Mouse (Mus musculus): ENCODE data around the gene Epha3. TPM values are rescaled to one million over a fixed set of nuclear protein-coding genes. Genes with fewer than 3 reads are reported as not detected.

The Epha3 gene
- total and polyA plus RNA-seq, 3 experiments, result 0.39 to 0.48 (median 0.44) TPM

DNA sequence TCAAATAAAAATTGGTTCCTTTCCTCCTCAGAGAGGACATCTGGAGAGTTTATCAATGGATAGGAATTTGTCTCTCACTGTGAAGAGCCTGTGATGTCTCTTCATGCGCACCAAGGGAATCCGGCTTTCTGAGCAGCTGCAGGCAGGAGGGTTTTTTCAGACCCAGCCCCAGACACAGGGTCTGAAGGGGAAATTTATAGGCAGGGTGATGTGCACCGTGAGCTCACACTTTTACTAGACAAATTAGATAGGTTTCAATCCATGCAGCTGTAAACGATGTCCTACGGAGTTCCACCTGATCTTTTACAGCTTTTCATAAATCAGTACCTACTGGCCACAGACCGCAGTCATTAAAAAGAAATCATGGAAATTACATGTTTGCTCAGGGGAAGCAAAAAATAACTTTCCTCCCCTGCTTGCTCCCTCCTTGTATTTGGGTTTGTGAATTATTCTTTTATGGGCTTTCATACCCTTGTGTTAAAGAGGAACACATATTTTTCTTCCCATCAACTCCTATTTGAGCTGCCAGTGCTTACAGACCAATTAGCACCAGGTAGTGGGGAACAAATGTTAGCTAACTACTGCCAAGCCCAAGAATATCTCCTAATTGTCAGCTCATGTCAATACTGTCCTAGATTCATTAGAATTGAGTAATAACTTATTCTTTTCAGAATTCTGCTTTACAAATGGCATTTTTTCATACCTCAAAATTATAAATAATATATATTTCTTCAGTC, 307.4 kb downstream of the Epha3 start:
- DNase-seq, result no peak
- Histone ChIP-seq H3K27me3 (ENCODE audit: control insufficient read depth, insufficient read depth, low read length) (no peaks in the 10 kb centered on the region), H3K4me1 (ENCODE audit: control insufficient read depth, insufficient read depth, low read length) (no peaks in the 10 kb centered on the region), H3K4me3 (no peak overlapping the region), H3K36me3 (ENCODE audit: control insufficient read depth, insufficient read depth, low read length) (no peaks in the 10 kb centered on the region), H3K79me2 (replicated peaks; ENCODE audit: control insufficient read depth, insufficient read depth, low read length) (no peaks in the 10 kb centered on the region), H3K9ac (ENCODE audit: low read depth, low read length) (no peak overlapping the region), H3K27ac (no peak overlapping the region)
- TF ChIP-seq POLR2A (IDR thresholded peaks at IDR 0.05; ENCODE audit: insufficient read depth, low read depth, low read length), result no peak
- no peak for TF ChIP-seq EP300 (IDR thresholded peaks at IDR 0.05; ENCODE audit: insufficient read depth, low read depth, low read length)
- TF ChIP-seq CTCF (IDR thresholded peaks at IDR 0.05), result no peak
- intact Hi-C loops (cut with DNase I), result no loop called here
- WGBS, result 71% methylated on average over 6 of the region's 6 CpGs

DNA sequence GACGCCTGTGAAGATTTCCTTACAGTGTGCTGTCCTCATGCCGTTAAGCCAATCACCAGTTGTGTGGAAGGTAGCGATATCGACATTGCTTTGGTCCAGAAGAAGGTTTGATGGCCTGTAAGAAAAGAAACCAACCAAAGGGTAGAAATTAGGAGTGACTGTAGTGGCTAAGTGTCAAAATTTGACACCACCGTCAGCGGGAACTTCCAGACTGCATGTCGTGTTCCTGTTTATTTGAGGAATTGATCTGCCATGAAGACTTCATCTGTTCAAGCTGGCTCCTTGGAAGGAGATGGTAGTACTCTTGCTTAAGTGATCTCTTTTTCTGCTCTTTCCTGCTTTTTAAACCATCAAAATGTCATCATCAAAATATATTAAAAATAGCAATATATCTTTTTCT, 311.4 kb downstream of the Epha3 start:
- no peaks in the 10 kb centered on the region for H3K79me2 ChIP-seq (replicated peaks; ENCODE audit: control insufficient read depth, insufficient read depth, low read length)
- 90% methylated on average over 7 of the region's 7 CpGs for WGBS
- no peaks in the 10 kb centered on the region for H3K4me1 ChIP-seq (ENCODE audit: control insufficient read depth, insufficient read depth, low read length)
- H3K36me3 ChIP-seq (ENCODE audit: control insufficient read depth, insufficient read depth, low read length), result no peaks in the 10 kb centered on the region
- no peaks in the 10 kb centered on the region for H3K27me3 ChIP-seq (ENCODE audit: control insufficient read depth, insufficient read depth, low read length)
- no peak overlapping the region for H3K9ac ChIP-seq (ENCODE audit: low read depth, low read length)
- intact Hi-C loops (cut with DNase I), result no loop called here
- no peak overlapping the region for H3K4me3 ChIP-seq
- no peak for TF ChIP-seq CTCF (IDR thresholded peaks at IDR 0.05)
- TF ChIP-seq POLR2A (IDR thresholded peaks at IDR 0.05; ENCODE audit: insufficient read depth, low read depth, low read length), result no peak
- TF ChIP-seq EP300 (IDR thresholded peaks at IDR 0.05; ENCODE audit: insufficient read depth, low read depth, low read length), result no peak
- no peak overlapping the region for H3K27ac ChIP-seq
- no peak for DNase-seq

- Histone ChIP-seq H3K4me1 (ENCODE audit: control insufficient read depth, insufficient read depth, low read length) (no peaks in the 10 kb centered on the region), H3K36me3 (ENCODE audit: control insufficient read depth, insufficient read depth, low read length) (no peaks in the 10 kb centered on the region), H3K79me2 (replicated peaks; ENCODE audit: control insufficient read depth, insufficient read depth, low read length) (no peaks in the 10 kb centered on the region), H3K27ac (no peak overlapping the region), H3K27me3 (ENCODE audit: control insufficient read depth, insufficient read depth, low read length) (no peaks in the 10 kb centered on the region), H3K4me3 (no peak overlapping the region), H3K9ac (ENCODE audit: low read depth, low read length) (no peak overlapping the region)
- intact Hi-C loops (cut with DNase I), result no loop called here
- no peak for TF ChIP-seq POLR2A (IDR thresholded peaks at IDR 0.05; ENCODE audit: insufficient read depth, low read depth, low read length)
- no peak for TF ChIP-seq EP300 (IDR thresholded peaks at IDR 0.05; ENCODE audit: insufficient read depth, low read depth, low read length)
- TF ChIP-seq CTCF (IDR thresholded peaks at IDR 0.05), result no peak
- no peak for DNase-seq
These were observed 324.5 kb downstream of the Epha3 start for GRCm38 (mm10) chr16:63539489-63539888.

- no peak for TF ChIP-seq EP300 (IDR thresholded peaks at IDR 0.05; ENCODE audit: insufficient read depth, low read depth, low read length)
- TF ChIP-seq CTCF (IDR thresholded peaks at IDR 0.05), result no peak
- no peak for TF ChIP-seq POLR2A (IDR thresholded peaks at IDR 0.05; ENCODE audit: insufficient read depth, low read depth, low read length)
- H3K27ac ChIP-seq, result no peak overlapping the region
- no peaks in the 10 kb centered on the region for H3K4me1 ChIP-seq (ENCODE audit: control insufficient read depth, insufficient read depth, low read length)
- no peaks in the 10 kb centered on the region for H3K27me3 ChIP-seq (ENCODE audit: control insufficient read depth, insufficient read depth, low read length)
- H3K79me2 ChIP-seq (replicated peaks; ENCODE audit: control insufficient read depth, insufficient read depth, low read length), result no peaks in the 10 kb centered on the region
- no peak for DNase-seq
- H3K9ac ChIP-seq (ENCODE audit: low read depth, low read length), result no peak overlapping the region
- 28% methylated on average over 2 of the region's 2 CpGs for WGBS
- H3K36me3 ChIP-seq (ENCODE audit: control insufficient read depth, insufficient read depth, low read length), result no peaks in the 10 kb centered on the region
- intact Hi-C loops (cut with DNase I), result no loop called here
- no peak overlapping the region for H3K4me3 ChIP-seq
These were observed 335.2 kb downstream of the Epha3 start for GRCm38 (mm10) chr16:63528821-63529220.

- intact Hi-C loops (cut with DNase I), result no loop called here
- 57% methylated on average over 1 of the region's 1 CpGs for WGBS
These were observed 346.3 kb downstream of the Epha3 start for GRCm38 (mm10) chr16:63517636-63518035.

GRCm38 (mm10) chr16:63510069-63510468, 353.9 kb downstream of the Epha3 start:
- Histone ChIP-seq H3K9ac (ENCODE audit: low read depth, low read length) (no peak overlapping the region), H3K79me2 (replicated peaks; ENCODE audit: control insufficient read depth, insufficient read depth, low read length) (no peaks in the 10 kb centered on the region), H3K4me1 (ENCODE audit: control insufficient read depth, insufficient read depth, low read length) (no peaks in the 10 kb centered on the region), H3K4me3 (no peak overlapping the region), H3K27me3 (ENCODE audit: control insufficient read depth, insufficient read depth, low read length) (no peaks in the 10 kb centered on the region), H3K36me3 (ENCODE audit: control insufficient read depth, insufficient read depth, low read length) (no peaks in the 10 kb centered on the region), H3K27ac (no peak overlapping the region)
- 46% methylated on average over 2 of the region's 2 CpGs for WGBS
- TF ChIP-seq POLR2A (IDR thresholded peaks at IDR 0.05; ENCODE audit: insufficient read depth, low read depth, low read length) (no peak), CTCF (IDR thresholded peaks at IDR 0.05) (no peak), EP300 (IDR thresholded peaks at IDR 0.05; ENCODE audit: insufficient read depth, low read depth, low read length) (no peak)
- intact Hi-C loops (cut with DNase I), result no loop called here
- no peak for DNase-seq

More at GRCm38 (mm10) chr16:63517636-63518035, 346.3 kb downstream of the Epha3 start:
- Histone ChIP-seq H3K27me3 (ENCODE audit: control insufficient read depth, insufficient read depth, low read length) (no peaks in the 10 kb centered on the region), H3K4me1 (ENCODE audit: control insufficient read depth, insufficient read depth, low read length) (no peaks in the 10 kb centered on the region), H3K36me3 (ENCODE audit: control insufficient read depth, insufficient read depth, low read length) (no peaks in the 10 kb centered on the region), H3K4me3 (no peak overlapping the region), H3K9ac (ENCODE audit: low read depth, low read length) (no peak overlapping the region), H3K79me2 (replicated peaks; ENCODE audit: control insufficient read depth, insufficient read depth, low read length) (no peaks in the 10 kb centered on the region), H3K27ac (no peak overlapping the region)
- TF ChIP-seq EP300 (IDR thresholded peaks at IDR 0.05; ENCODE audit: insufficient read depth, low read depth, low read length) (no peak), CTCF (IDR thresholded peaks at IDR 0.05) (no peak), POLR2A (IDR thresholded peaks at IDR 0.05; ENCODE audit: insufficient read depth, low read depth, low read length) (no peak)
- DNase-seq, result no peak
